Mouse (Mus musculus) small intestine, adult 2 months (tissue): ENCODE measurements around the gene Coro2b. TPM values are rescaled to one million over a fixed set of nuclear protein-coding genes. Genes with fewer than 3 reads are reported as not detected.

ENCODE experiments used
- H3K27ac ChIP-seq: fragments of 200-500 bp; 2 replicates; pipeline ENCODE4 v1.5.1; 2012; ENCODE audit warnings: low read depth, low read length, control low read depth, inconsistent platforms; ENCODE audit not compliant: insufficient read depth
- H3K27me3 ChIP-seq: fragments of 200-500 bp; 2 replicates; pipeline ENCODE4 v1.6.1; 2012; ENCODE audit warnings: mild to moderate bottlenecking, moderate library complexity, low read length, inconsistent platforms; ENCODE audit not compliant: control insufficient read depth, insufficient read depth
- H3K36me3 ChIP-seq: fragments of 200-500 bp; 2 replicates; pipeline ENCODE4 v1.6.1; 2012; ENCODE audit warnings: mild to moderate bottlenecking, low read length, control low read depth, inconsistent platforms; ENCODE audit not compliant: control insufficient read depth, insufficient read depth
- H3K4me1 ChIP-seq: fragments of 200-500 bp; 2 replicates; pipeline ENCODE4 v1.6.1; 2012; ENCODE audit warnings: low read length, inconsistent platforms, mixed read lengths; ENCODE audit not compliant: control insufficient read depth, insufficient read depth, insufficient read length
- H3K4me3 ChIP-seq: fragments of 200-500 bp; 2 replicates; pipeline ENCODE4 v1.5.1; 2012; ENCODE audit warnings: low read depth, mild to moderate bottlenecking, control low read depth, inconsistent platforms, low read length, moderate library complexity
- CTCF ChIP-seq: fragments of 200-500 bp; IDR thresholded peaks from 2 replicates; pipeline ENCODE4 v1.5.1; 2012; ENCODE audit warnings: low read depth, mild to moderate bottlenecking, control low read depth, inconsistent platforms, low read length, moderate library complexity, mixed read lengths; ENCODE audit not compliant: insufficient replicate concordance, insufficient read length; ENCODE audit errors: extremely low read depth
- POLR2A ChIP-seq: fragments of 200-500 bp; IDR thresholded peaks from 2 replicates; pipeline ENCODE4 v1.6.1; 2012; ENCODE audit warnings: low read depth, mild to moderate bottlenecking, control low read depth, inconsistent platforms, low read length, moderate library complexity
- WGBS: fragments of 180-500 bp; shearing (Covaris S2); methylation state at CpG from one replicate; pipeline ENCODE4 v1.1.7; 2018; 5-methylcytosine and 5-hydroxymethylcytosine counted together
- polyA plus RNA-seq: library from polyadenylated mRNA; depleted of rRNA; stranded (reverse); fragments of >200 nt; gene quantifications from 2 replicates; pipeline ENCODE4 v1.2.3, GENCODE M21; 2012

The Coro2b gene
- polyA plus RNA-seq, 1 experiment, result 2.7 TPM

- no peaks in the 10 kb centered on the region for H3K36me3 ChIP-seq
- H3K27me3 ChIP-seq, result no peaks in the 10 kb centered on the region
- H3K4me3 ChIP-seq, result no peak overlapping the region
- H3K27ac ChIP-seq, result no peak overlapping the region
- no peak for TF ChIP-seq CTCF
- TF ChIP-seq POLR2A, result no peak
- H3K4me1 ChIP-seq, result no peaks in the 10 kb centered on the region; the same call in 1 of the 2 replicates
- WGBS, result 89% methylated on average over 3 of the region's 3 CpGs
Measured at GRCm38 (mm10) chr9:62501566-62501965, 35.3 kb downstream of the Coro2b start.

GRCm38 (mm10) chr9:62500007-62500406 is 36.8 kb downstream of the Coro2b start:
- Histone ChIP-seq H3K27me3 (no peaks in the 10 kb centered on the region), H3K27ac (no peak overlapping the region), H3K4me1 (no peaks in the 10 kb centered on the region; the same call in 1 of the 2 replicates), H3K36me3 (no peaks in the 10 kb centered on the region), H3K4me3 (no peak overlapping the region)
- TF ChIP-seq CTCF, result no peak
- TF ChIP-seq POLR2A, result no peak
- WGBS, result 74% methylated on average over 4 of the region's 4 CpGs

GRCm38 (mm10) chr9:62498945-62499344 is 37.9 kb downstream of the Coro2b start:
- WGBS, result 82% methylated on average over 6 of the region's 6 CpGs
- no peak overlapping the region for H3K27ac ChIP-seq
- no peaks in the 10 kb centered on the region for H3K36me3 ChIP-seq
- H3K4me1 ChIP-seq, result no peaks in the 10 kb centered on the region; the same call in 1 of the 2 replicates
- no peaks in the 10 kb centered on the region for H3K27me3 ChIP-seq
- TF ChIP-seq POLR2A (no peak), CTCF (no peak)
- no peak overlapping the region for H3K4me3 ChIP-seq

- no peak overlapping the region for H3K4me3 ChIP-seq
- TF ChIP-seq POLR2A (no peak), CTCF (no peak)
- 56% methylated on average over 18 of the region's 18 CpGs for WGBS
- no peaks in the 10 kb centered on the region for H3K4me1 ChIP-seq
- H3K27ac ChIP-seq, result no peak overlapping the region
- H3K27me3 ChIP-seq, result no peaks in the 10 kb centered on the region
- H3K36me3 ChIP-seq, result no peaks in the 10 kb centered on the region
Measured at GRCm38 (mm10) chr9:62497135-62498092, 39.4 kb downstream of the Coro2b start.

- H3K27ac ChIP-seq, result no peak overlapping the region
- 0 out of 2 replicates have a peak, but pooled peaks cover 2% of the 10 kb centered on the region for H3K4me1 ChIP-seq
- H3K4me3 ChIP-seq, result no peak overlapping the region
- H3K27me3 ChIP-seq, result no peaks in the 10 kb centered on the region
- 71% methylated on average over 6 of the region's 6 CpGs for WGBS
- no peaks in the 10 kb centered on the region for H3K36me3 ChIP-seq
- TF ChIP-seq CTCF (no peak), POLR2A (no peak)
Measured at GRCm38 (mm10) chr9:62492306-62492990, 44.4 kb downstream of the Coro2b start.

- 70% methylated on average over 5 of the region's 5 CpGs for WGBS
- no peaks in the 10 kb centered on the region for H3K36me3 ChIP-seq
- H3K4me1 ChIP-seq, result 0 out of 2 replicates have a peak, but pooled peaks cover 2% of the 10 kb centered on the region
- no peaks in the 10 kb centered on the region for H3K27me3 ChIP-seq
- no peak overlapping the region for H3K27ac ChIP-seq
- H3K4me3 ChIP-seq, result no peak overlapping the region
- TF ChIP-seq CTCF (no peak), POLR2A (no peak)
Measured at GRCm38 (mm10) chr9:62491611-62492010, 45.2 kb downstream of the Coro2b start.

GRCm38 (mm10) chr9:62491104-62491503 is 45.7 kb downstream of the Coro2b start:
- no peak overlapping the region for H3K4me3 ChIP-seq
- WGBS, result 49% methylated on average over 3 of the region's 3 CpGs
- no peaks in the 10 kb centered on the region for H3K27me3 ChIP-seq
- H3K27ac ChIP-seq, result no peak overlapping the region
- no peaks in the 10 kb centered on the region for H3K36me3 ChIP-seq
- TF ChIP-seq CTCF (peak; percentile 22; the same call in 1 of the 2 replicates), POLR2A (no peak)
- H3K4me1 ChIP-seq, result 0 out of 2 replicates have a peak, but pooled peaks cover 2% of the 10 kb centered on the region
